Mouse (Mus musculus) gastrocnemius, postnatal 25 days (tissue): Measurements from ENCODE around the gene Clcnka. TPM values are rescaled to one million over a fixed set of nuclear protein-coding genes. Genes with fewer than 3 reads are reported as not detected.

ENCODE experiments used
- DNase-seq: peaks from one replicate; pipeline ENCODE4 v3.0.0; 2022
- long read RNA-seq, 2 experiments: library from polyadenylated mRNA; stranded (forward); transcript quantifications; one replicate each; pipeline ENCODE4 v2.0.0; 2021
- total RNA-seq, 2 experiments: library from RNA; stranded (reverse); gene quantifications; 1 replicate in 1 of 2; 2 replicates in 1 of 2; pipeline ENCODE4 v1.2.3; 2021

Clcnka gene
- under 1 TPM; 0.35 to 0.51 TPM for total RNA-seq
- long read RNA-seq, experiment 1, result 0 reads
- long read RNA-seq, experiment 2, partial matches to known transcripts, result 0 of 1 reads
- long read RNA-seq, experiment 2, other reads (novel, unspliced or antisense), result 0 of 1 reads

DNA sequence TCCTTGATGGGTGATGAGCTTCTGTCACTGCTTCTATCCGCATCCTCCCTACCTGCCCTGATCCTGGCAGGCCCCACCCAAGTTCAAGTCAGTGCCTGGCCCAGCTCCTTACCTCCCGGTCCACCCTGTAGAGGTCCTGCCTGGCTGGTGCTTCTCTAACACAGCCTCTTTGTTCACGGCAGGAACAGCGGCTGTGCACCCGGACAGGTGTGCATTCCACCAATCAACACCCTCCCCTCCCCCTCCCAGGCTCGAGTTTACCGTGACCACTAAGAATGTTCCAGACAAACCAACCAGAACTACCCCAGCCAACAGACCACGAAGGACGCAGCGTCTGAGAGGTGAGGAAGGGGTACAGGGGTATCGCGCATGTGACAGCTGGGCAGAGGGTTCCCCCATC is at the start of gene Clcnka:
Gene Clcnka, minus strand, starts transcription at position 180 of the 400 bp plus-strand sequence.
- DNase-seq, result no peak

DNA sequence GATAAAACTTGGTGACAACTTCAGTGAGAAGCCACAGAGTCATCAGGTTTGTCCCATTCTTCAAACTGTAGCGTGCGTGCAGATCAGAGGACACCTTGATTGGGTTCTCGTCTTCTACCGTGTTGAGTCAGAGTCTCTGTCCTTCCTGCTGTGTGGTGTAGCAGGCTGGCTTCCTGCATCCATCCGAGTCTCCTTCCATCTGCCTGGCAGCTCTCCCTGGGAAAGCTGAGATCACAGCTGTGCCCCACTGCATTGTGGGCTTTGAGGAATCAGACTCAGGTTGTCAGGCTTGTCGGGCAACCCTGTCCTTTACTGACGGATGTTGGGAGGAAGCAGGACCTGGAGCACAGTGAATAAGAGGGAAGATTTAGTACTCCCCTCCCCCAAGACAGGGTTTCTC is 47.7 kb upstream of the Clcnka start:
- no peak for DNase-seq

DNA sequence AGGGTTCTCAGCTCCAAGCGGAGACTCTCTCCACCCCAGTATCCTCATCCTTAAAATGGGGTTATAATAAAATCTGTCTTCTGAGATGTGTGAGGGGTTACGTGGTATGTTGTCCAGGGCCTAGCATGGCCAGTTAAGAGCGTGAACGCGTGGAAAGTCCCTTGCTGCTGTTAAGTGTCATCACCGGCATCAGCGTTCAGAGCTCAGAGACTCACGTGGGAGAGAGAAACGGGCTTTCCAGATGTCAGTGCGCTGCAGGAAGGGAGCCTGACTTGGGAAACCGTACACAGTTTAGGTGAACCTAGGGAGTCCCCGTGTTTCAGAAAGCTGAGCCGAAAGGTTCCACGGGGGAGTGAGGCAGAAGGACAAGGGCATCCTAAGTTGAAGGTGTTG is 46.8 kb upstream of the Clcnka start:
- DNase-seq, result no peak

DNA sequence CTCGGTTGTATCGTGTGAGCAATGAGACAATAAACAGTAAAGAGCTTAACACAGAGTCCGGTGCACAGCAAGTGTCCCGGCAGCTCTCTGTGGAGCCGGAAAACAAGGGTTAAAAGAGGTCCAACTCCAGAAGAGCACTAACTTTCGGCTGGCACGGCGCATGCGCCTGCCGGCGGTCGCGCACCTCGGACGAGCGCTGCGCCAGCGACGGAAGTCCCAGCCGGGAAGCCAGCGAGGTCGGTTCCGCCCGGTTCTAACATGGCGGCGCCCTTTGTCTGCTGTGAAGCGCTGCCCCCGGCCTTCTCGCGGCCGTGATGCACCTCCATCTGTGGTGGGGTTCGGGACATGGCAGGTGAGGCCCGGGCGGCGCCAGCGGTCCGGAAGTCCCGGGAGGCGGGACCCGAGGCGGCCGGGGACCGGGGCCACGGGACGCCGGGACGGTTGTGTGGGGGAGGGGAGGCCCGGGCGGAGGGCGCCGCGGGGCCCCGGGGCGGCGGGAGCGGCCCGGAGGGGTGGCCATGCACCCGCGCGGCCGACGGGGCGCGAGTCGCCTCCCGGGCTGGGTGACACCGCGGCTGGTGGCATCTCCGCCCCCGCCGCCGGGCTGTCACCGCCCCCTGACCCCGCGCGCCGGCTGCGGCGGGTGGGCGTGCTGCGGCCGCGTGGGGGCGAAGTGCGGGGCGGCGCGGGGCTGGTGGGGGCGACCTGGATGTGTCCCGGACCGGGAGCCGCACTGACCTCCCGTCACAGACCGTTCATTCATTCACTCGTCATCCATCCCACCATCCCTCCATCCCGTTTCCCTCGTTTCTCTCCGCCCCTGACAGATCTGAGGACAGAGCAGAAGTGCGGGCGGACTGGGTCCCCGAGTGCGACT is 46.2 kb upstream of the Clcnka start, which contains the start of gene Zbtb17:
Gene Zbtb17, plus strand, starts transcription at position 204 of the 877 bp plus-strand sequence.
- DNase-seq, result peak; percentile 87

DNA sequence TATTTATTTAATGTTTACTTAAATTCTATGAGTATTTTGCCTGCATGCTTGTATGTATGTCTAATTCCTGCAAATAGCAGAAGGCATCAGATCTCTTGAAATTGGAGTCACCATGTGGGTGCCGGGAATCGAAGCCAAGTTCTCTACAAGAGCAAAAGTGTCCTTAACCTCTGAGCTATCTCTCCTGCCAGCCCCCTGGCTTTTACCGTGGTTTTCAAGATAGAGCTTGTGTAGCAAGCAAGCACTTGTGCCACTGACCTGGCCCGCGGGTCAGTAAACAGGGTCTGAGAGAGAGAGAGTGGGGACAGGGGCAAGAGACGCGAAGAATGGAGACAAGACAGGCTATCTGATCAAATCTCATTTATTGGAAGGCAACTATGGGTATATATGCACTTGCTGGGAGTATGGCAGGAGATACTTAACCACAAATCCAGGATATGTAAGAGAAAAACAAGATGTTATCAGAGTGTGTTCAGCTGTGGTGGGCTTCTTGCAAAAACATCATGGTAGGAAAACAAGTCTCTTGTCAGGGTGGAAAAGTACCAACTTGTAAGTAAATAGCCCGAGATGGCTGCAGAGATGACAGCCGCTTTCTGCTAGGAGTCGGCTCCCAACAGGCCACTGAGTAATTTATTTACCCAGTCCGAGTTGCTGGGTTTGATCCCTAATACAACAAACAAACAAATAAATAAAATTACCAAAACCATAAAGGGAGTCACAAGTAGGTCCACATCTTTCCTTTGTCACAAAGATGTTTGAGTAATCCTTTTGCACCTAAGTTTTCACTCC is 45.3 kb upstream of the Clcnka start:
- no peak for DNase-seq

DNA sequence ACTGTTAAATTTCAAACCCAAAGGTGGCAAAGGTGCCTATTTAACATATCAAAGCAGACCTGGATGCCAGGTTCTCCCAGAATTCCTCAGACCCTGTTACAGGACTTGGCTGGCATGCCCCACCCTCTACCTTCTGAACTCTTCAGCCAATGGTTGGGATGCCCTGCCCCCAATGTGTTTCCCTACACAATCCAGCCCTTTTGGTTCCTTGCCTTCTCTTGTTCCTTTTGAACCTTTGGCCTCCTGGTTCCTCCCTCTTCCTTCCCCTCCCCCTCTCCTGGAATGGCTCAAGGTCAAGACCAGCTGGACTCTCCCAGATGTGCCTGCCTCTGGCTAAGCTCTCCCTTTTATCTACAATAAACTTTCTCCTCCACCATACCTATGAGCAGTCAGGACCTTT is 42.4 kb upstream of the Clcnka start:
- no peak for DNase-seq

DNA sequence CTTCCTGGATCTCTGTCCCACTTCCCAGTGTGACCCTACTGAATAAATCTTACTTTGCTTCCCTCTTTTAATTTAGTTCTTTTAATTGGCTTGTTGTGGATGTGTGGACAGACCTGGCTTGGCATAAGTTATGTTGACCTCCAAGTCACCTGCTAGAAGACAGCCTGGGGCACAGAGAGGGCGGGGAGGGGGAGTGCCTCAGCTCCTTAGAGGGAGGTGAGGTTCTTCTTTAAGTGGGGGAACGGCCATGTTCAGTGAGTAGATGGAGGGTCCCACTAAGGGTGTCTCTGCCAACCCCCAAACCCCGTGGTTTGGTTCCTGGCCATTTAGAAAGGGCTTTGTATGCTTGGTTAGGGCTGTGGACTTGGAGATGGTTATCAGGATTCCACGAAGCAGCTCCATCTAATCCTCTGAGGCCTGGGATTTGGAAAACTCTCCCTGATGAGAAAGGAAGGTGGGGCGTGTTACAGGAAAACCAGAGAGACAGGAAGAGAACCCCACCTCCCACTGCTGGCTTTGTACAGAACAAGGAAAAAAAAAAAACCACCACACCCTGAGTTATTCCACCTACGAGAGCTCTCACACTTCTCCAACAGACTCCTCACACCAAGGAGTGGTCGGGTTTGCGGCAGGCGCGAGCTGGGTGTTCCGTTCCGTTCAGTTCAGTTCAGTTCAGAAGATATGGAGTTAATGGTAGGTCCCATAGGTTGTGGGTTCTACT is 40.7 kb upstream of the Clcnka start:
- DNase-seq, result no peak

DNA sequence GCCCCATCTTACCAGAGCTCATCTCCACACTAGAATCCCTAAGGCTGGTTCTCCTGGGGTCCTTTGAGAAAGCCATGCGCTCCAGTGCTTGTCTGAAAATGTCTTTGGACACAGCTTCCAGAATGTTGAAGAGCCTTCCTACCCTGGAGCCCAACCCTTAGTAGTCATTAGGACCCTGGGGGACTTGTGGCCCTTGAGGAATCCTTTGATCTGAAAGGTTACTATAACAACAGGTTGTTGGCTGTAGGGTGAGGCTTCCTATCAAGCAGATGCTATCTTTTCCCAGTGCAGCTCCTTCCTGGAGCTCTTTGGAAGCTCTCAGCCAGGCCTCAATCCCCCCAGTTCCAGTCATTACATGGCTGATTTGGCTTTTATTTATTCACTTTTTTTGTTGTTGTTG is 37.5 kb upstream of the Clcnka start, which contains the start of gene Srarp:
Gene Srarp, minus strand, starts transcription at position 132 of the 400 bp plus-strand sequence.
- no peak for DNase-seq

DNA sequence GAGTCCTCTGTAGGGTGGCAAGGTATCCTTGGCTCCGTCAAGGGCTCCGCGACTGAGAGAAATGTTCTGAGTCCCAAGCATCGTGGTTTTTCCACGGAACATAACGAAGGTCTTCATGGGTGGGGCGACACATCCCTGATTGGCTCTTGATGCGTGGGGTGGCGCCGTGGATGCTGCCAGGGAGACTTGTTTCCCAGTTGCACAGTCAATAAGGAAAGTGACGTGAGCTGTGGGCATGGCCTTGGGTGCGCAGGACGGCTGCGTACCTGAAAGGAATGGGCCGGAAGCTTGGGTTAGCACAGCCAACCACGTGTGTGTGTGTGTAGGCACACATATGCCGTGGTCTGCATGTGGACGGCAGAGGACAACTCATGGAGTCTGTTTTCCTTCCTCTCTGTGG is 34.7 kb upstream of the Clcnka start:
- DNase-seq, result no peak

DNA sequence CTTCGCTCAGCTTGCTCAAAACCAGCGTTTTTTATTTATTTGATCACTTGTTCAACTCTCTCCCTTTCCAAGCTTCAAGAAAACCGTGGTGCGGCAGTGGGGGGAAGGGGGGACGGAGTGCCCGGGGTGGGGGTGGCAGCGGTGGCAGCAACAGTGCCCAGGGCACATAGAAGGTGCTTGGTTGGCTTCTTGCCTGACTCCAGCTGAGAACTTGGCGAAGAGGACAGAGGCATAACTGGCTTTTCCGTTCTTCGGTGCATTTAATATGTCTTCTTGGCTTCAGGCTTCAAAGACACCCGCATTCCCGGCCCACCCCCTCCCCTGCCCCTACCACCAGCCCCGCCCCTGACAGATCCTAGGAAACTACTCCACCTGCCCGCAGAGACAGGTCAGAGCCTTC is 34.1 kb upstream of the Clcnka start:
- DNase-seq, result no peak

DNA sequence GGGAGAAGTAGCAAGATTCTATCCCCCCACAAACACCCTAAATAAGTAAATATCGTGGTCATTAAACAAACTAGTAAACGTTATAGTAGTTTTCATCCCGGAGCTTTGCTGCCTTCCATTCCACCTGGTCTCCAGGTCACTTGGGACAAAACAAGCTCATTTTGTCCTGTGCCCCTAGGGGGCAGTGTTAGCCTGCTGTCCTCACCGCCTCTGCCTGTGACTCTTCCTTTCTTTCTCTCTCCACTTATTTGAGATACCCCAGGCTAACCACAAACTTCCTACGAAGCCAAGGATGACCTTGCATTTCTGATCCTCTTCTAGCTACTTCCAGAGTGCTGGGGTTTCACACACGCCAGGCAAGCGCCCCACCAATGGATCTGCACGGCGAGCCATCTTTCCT is 32.5 kb upstream of the Clcnka start:
- DNase-seq, result peak; percentile 52

DNA sequence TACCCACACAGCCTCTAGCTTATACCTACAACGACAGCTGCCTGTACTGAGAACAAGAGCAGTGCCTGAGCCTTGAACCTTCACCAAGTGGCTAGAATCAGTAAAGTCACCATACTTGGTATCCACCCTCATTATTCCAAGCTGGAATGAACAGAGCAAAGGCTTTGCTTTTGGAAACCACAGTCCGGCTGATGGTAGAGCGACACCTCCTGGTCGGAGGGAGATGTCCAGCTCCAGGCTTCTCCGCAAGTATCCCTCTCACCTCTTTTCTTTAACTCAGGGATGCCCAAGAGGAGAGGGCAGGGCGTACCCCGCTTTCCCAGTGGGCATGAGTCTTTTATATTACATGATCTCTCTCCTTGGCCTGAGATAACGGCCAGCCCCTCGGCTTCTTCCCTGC is 31.3 kb upstream of the Clcnka start:
- no peak for DNase-seq

DNA sequence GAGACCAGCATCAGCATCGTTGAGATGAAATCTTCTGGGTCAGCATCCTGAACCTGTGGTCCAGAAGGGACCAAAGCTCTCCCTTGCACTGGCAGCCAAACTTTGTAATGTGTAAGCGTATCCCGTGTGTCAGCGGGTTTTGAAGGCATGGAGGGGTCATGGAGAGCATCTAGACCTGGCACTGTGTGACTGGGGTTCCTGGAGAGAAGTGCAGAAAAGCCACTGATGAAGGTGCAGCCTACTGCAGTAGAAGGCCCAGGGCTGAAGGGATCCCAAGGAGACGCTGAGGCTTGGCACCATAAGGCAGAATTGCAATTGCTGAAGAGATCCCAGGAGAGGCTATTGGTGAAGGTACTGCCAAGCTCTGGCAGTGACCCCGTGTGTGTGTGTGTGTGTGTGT is 30.9 kb upstream of the Clcnka start:
- no peak for DNase-seq

DNA sequence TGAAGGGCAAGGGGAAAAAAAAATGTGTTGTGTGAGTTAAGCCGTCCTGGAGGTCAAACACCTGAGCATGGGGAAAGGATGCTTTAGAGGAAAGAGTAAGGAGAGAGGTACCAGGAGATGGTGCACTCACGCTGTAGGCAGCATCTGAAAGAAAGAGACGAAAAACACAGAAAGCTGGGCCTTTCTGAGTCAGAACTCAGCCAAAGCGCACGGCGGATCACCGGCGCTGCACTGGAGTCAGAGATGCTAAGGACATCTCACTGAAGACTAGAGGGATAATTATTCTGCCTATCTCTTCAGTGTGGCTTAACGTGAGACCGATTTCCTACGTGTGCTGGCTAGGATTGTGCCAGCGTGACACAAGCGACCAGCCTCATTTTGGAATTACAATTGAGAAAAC is 29.4 kb upstream of the Clcnka start:
- DNase-seq, result no peak

DNA sequence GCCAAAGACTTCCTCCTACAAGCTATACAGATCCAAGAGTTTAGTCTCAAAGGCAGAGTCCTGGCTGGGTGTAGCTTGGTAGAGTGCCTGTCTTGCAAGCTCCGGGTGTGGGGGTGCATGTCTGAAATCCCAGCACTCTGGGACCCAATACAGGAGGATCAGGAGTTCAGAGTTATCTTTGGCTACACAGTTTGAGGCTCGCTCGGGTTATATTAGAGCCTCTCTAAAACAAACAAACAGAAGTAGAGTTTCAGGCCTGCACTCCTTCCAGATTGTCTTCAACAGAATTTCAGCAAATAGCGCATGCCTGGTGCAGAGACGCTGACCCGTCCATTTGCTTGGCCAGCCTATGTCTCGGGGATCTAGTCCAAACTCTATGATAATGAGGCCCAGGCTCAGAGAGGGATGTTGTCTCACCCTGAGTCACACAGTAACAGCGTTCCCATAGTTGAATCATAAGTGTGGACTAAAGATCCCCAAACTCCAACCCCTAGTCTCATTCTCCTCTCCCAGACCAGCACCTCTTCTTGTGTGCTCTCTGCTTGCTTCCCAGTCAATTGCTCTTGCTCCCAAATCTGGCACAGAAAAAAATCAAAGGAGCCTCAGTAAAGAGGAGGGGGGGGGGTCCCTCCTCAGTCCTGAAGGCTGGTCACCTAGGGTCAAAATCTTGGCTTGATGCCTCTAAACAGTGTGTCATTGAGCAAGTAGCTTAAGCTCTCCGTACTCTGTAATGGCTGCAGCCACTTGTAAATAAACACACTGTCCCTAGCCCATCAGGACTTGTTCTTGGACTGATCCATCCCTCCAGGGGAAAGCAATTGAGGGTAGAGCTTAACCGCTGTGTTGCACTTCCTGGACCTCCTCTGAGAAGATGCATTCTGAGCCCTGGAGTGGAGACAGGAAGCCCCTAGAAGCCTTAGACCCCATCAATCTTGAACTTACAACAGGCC is 28.5 kb upstream of the Clcnka start:
- no peak for DNase-seq

DNA sequence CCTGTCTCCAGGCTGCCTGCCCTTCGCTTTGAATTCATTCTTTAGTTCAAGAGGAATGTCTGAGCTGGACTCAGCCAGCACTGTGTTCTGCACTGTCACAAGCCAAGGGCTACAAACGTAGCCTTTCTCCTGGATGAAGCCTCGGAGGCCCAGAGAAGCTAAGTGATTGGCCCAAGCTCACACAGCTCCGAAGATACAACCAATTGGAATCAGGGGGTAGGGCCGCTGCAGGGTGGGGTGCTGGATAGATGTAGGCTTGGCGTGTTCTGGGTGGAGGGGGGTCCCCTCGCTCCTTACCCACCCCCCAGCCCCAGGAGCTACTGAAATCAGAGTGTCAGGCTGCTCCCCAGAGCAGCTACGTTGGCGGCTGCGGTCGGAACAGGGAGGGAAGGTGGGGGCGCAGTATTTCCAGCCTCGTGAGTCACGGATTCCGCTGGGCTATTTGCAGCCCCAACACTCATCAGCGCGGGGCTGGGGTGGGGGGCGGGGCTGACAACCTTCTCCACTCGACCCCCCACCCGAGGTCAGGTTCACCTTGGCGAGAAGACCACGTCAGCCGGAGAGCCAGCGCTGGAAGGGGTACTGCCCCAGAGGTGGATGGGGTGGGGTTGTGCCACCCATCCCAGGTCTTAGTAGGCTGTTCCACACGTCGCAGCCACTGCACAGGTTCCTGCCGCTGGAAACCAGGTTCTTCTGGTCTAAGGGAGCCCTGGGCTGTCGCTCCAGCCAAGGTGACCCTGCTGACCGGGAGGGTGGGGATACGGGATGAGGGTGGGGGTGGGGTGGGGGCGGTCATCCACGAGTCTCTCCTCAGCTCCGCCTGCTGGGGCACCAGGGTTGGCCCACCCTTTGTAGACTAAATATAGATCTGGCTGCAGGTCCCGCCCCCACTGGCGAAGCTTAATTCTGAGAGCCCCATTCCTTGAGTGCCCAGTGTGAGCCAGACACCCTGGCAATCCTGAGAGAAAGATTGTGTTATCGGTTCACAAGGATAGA is 27.3 kb upstream of the Clcnka start:
- DNase-seq, result peak; percentile 68

DNA sequence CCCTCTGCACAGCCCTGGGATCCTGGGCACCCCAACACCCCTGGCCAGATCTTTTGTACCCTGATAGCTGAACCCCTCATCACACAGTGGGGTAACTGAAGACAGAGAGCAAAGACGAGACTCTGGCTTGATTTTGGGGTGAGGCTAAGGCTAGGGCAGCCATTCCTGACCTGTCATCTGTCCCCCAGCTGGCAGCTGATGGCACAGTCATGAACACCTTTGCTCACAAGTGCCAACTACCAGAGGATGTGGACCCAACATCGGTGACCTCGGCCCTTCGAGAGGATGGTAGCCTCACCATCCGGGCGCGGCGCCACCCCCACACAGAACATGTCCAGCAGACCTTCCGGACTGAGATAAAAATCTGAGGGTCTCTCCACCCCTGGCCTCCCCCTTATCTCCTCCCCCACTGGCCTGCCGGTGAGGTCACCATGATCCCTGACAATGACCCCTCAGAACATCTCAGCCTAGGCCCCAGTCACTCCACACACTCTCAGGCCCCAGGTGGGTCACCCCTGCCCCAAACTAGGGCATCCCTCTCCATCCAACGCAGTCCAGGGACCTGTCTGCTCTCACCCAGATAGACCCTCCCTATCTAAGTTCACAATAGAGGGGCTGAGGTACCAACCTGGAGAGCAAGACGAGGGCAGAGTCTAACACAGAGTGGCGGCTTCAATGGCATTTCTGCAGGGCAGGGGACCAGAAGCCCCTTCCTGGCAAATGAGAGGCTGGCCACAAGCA is 25.3 kb upstream of the Clcnka start:
- no peak for DNase-seq

DNA sequence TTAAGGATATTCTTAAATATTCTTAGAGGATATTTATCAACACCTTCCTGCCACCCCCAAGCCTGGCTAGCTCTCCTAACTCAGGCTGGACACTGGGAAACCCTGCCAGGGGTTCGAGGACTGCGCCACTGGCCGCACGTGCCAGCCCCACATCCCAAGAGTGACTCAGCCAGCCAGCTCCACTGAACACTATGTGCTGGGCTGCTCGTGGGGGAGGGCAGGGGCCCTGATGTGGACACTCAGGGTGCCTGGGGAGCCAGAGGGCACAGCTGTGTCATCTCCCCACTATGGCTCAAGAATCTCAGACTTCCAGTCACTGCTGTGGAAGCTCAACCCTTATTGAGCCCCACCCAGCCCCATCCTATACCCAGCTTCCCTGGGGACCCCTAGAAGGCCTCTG is 24.8 kb upstream of the Clcnka start:
- peak; percentile 67 for DNase-seq

DNA sequence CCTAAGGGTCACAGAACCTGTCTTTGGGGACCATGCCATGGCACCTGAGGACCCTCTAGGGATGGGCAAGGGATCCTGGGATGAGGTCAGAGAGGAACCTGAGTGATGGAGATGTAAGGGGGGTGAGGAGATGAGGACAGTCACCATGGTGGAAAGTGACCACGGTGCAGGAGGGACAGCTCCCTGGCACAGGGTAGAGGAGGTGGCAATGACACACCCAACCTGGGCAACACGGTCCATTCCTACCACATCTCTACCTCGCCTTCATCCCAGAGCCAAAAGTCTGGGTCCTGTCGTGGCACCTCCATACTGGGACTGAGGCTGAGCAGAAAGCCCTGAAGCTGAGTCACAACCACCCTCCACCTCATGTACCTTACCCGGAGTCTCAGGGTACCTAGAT is 24.3 kb upstream of the Clcnka start:
- DNase-seq, result no peak
